In the genomic region with DNA sequence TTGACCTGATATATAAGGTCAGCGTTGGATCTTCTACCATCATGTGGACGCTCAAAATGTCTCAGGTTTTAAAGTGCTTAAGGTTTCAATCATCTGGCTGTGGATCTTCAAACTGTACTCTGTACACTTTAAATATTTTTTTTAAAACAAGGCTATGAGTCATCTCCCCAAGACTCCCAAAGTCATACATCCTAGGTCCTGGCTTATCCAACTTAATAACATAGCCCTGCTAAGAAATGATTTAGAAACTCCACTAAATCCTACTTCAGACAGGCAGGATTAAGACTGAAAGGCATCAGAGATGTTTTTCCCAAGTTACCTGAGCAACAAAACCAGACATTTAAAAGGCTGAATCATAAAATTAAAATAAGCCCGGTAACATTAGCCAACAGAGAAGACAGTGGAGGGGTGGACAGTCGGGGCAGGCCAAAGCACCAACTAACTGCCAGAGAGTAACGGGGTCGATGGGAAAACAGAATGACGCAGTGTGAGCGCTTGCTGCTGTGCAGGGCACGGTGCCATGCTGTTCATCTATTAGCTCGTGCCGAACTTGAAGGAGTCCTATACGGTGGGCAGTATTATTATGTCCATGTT, we compare ENCODE assay signal across 22 mouse cellular contexts.
DNase-seq lines count a peak whose midpoint lies in the region; ATAC-seq and TF ChIP-seq lines count a peak whose summit lies in the region.
"Had no signal": no experiment of that assay in that cellular context is flagged by ENCODE, and none has a peak within 500 bp of the region (broad histone marks: within the 10 kb centered on the region; RNA-seq: fewer than 3 reads in every experiment).

No protein-coding gene starts in this region.

- H3K27ac ChIP-seq in embryonic facial prominence, embryonic 14.5 days (replicated peaks; ENCODE audit: low read depth, low read length): no peak overlapping the region
- no peak overlapping the region for H3K27ac ChIP-seq in embryonic facial prominence, embryonic 10.5 days (replicated peaks)
- no peak overlapping the region for H3K27ac ChIP-seq in forebrain, embryonic 11.5 days (ENCODE audit: low read depth, low read length)
- H3K27ac ChIP-seq: embryonic facial prominence, embryonic 13.5 days; forebrain, embryonic 10.5 days; gastrocnemius, adult 2 months; hindbrain, embryonic 12.5 days; hindbrain, embryonic 15.5 days had no signal

- WGBS in embryonic facial prominence, embryonic 14.5 days: 83% methylated on average over 12 of the region's 12 CpGs
- 91% methylated on average over 12 of the region's 12 CpGs for WGBS in embryonic facial prominence, embryonic 10.5 days
- WGBS in forebrain, embryonic 11.5 days: 92% methylated on average over 12 of the region's 12 CpGs

- no peak overlapping the region for H3K4me2 ChIP-seq in embryonic facial prominence, embryonic 14.5 days (ENCODE audit: low read depth, low read length)
- H3K4me2 ChIP-seq in forebrain, embryonic 11.5 days (ENCODE audit: low read depth, low read length, severe bottlenecking): no peak overlapping the region
- H3K4me2 ChIP-seq: embryonic facial prominence, embryonic 13.5 days; heart, embryonic 11.5 days; hindbrain, embryonic 12.5 days; hindbrain, embryonic 15.5 days had no signal

- no peaks in the 10 kb centered on the region for H3K36me3 ChIP-seq in embryonic facial prominence, embryonic 14.5 days (ENCODE audit: control insufficient read depth, insufficient read depth, low read length)
- no peaks in the 10 kb centered on the region for H3K36me3 ChIP-seq in embryonic facial prominence, embryonic 10.5 days (replicated peaks)
- H3K36me3 ChIP-seq in forebrain, embryonic 11.5 days (ENCODE audit: control insufficient read depth, insufficient read depth, low read length): no peaks in the 10 kb centered on the region
- H3K36me3 ChIP-seq: embryonic facial prominence, embryonic 13.5 days; forebrain, embryonic 10.5 days; hindbrain, embryonic 12.5 days; hindbrain, embryonic 15.5 days had no signal

- ATAC-seq in embryonic facial prominence, embryonic 14.5 days (ENCODE audit: low read depth): 0 out of 2 replicates have a peak, but pooled peaks have one; percentile 15
- peak; percentile 94 for ATAC-seq in Patski
- no peak for ATAC-seq in forebrain, embryonic 11.5 days (replicated peaks; ENCODE audit: low FRiP score)
- ATAC-seq: CD4-positive, CD25-positive, alpha-beta regulatory T cell, adult 4 months; forebrain, embryonic 14.5 days; forebrain, postnatal 0 days; intestine, embryonic 16.5 days had no signal

- H3K27me3 ChIP-seq in embryonic facial prominence, embryonic 14.5 days (replicated peaks; ENCODE audit: control insufficient read depth, insufficient read depth, low read length): no peaks in the 10 kb centered on the region
- H3K27me3 ChIP-seq in embryonic facial prominence, embryonic 10.5 days (replicated peaks; ENCODE audit: low read depth, poor library complexity, severe bottlenecking): no peaks in the 10 kb centered on the region
- H3K27me3 ChIP-seq in Patski: no peaks in the 10 kb centered on the region
- no peaks in the 10 kb centered on the region for H3K27me3 ChIP-seq in forebrain, embryonic 11.5 days (ENCODE audit: control insufficient read depth, insufficient read depth, low read length)
- H3K27me3 ChIP-seq: embryonic facial prominence, embryonic 13.5 days; hindbrain, embryonic 12.5 days; hindbrain, embryonic 15.5 days had no signal

- CTCF ChIA-PET in Patski (lab: Charles Lee): no interaction called here

- no peak overlapping the region for H3K9ac ChIP-seq in embryonic facial prominence, embryonic 14.5 days (ENCODE audit: low read depth, low read length)
- no peak overlapping the region for H3K9ac ChIP-seq in forebrain, embryonic 11.5 days (ENCODE audit: low read length)
- H3K9ac ChIP-seq: embryonic facial prominence, embryonic 13.5 days; forebrain, postnatal 0 days; hindbrain, embryonic 12.5 days; hindbrain, embryonic 15.5 days had no signal

- no peak for DNase-seq in embryonic facial prominence, embryonic 14.5 days (ENCODE audit: low spot score)
- DNase-seq in embryonic facial prominence, embryonic 10.5 days (ENCODE audit: low spot score): no peak
- DNase-seq in 3T3-L1 (ENCODE audit: low read depth, low spot score) (peak; percentile 23), Patski (ENCODE audit: low read depth, low spot score) (peak; percentile 68)
- DNase-seq in right cerebral cortex, adult 18-20 months: no peak
- DNase-seq in forebrain, embryonic 11.5 days (ENCODE audit: low spot score): no peak
- DNase-seq: adrenal gland, postnatal 10 days; cerebellum, adult 11 months; cerebellum, adult 2 months; forebrain, postnatal 0 days; gastrocnemius, adult 2 months; gastrocnemius, postnatal 14 days; heart, adult 11 months; kidney, adult 2 months had no signal

- no peak for TF ChIP-seq CTCF in Patski (IDR thresholded peaks at IDR 0.05)

- POLR2A ChIA-PET in Patski (lab: Charles Lee): no interaction called here

- no peak overlapping the region for H3K4me3 ChIP-seq in embryonic facial prominence, embryonic 14.5 days (ENCODE audit: low read depth, low read length)
- H3K4me3 ChIP-seq in embryonic facial prominence, embryonic 10.5 days: no peak overlapping the region
- no peak overlapping the region for H3K4me3 ChIP-seq in forebrain, embryonic 11.5 days (ENCODE audit: low read depth, low read length)
- H3K4me3 ChIP-seq: embryonic facial prominence, embryonic 13.5 days; forebrain, embryonic 10.5 days; gastrocnemius, adult 2 months; hindbrain, embryonic 12.5 days; hindbrain, embryonic 15.5 days had no signal

- peaks cover 9% of the 10 kb centered on the region; the same call in 1 of the 2 replicates for H3K4me1 ChIP-seq in embryonic facial prominence, embryonic 14.5 days (ENCODE audit: control insufficient read depth, insufficient read depth, low read length)
- H3K4me1 ChIP-seq in embryonic facial prominence, embryonic 10.5 days: peaks cover 24% of the 10 kb centered on the region
- no peaks in the 10 kb centered on the region for H3K4me1 ChIP-seq in forebrain, embryonic 11.5 days (replicated peaks; ENCODE audit: control insufficient read depth, insufficient read depth, low read length)
- H3K4me1 ChIP-seq: hindbrain, embryonic 12.5 days; hindbrain, embryonic 15.5 days had no signal

- in situ Hi-C loops in Patski (cut with MboI; ENCODE audit: low pct_unique_long_range_greater_than_20kb): no loop called here

- H3K9me3 ChIP-seq in embryonic facial prominence, embryonic 14.5 days (ENCODE audit: control insufficient read depth, low read length): no peaks in the 10 kb centered on the region
- no peaks in the 10 kb centered on the region for H3K9me3 ChIP-seq in embryonic facial prominence, embryonic 10.5 days
- H3K9me3 ChIP-seq in forebrain, embryonic 11.5 days (ENCODE audit: control insufficient read depth, low read length): no peaks in the 10 kb centered on the region
- H3K9me3 ChIP-seq: embryonic facial prominence, embryonic 13.5 days; forebrain, embryonic 10.5 days; hindbrain, embryonic 12.5 days; hindbrain, embryonic 15.5 days had no signal

Comparison
In these comparisons a context has a peak if more than half of its experiments do, and no peak if none do; other contexts are left out.
1. DNase-seq: peak in 3T3-L1 (single experiment) and Patski (single experiment); none in embryonic facial prominence, embryonic 14.5 days (single experiment), embryonic facial prominence, embryonic 10.5 days (single experiment), right cerebral cortex, adult 18-20 months (single experiment) and forebrain, embryonic 11.5 days (single experiment).